Mouse (Mus musculus): ENCODE results near the gene Zbtb12.
"Not testable (repeated sequence)": the region's sequence is repeated elsewhere in the genome, so short reads cannot be mapped to it uniquely, and the experiment has no call there.

Gene Zbtb12

GRCm38 (mm10) chr17:34874321-34874720 is 5.0 kb upstream of the Zbtb12 start:
- no peak for DNase-seq

GRCm38 (mm10) chr17:34881166-34881565 is 1.9 kb downstream of the Zbtb12 start:
- no peak for DNase-seq

- no peak for DNase-seq
Observed at GRCm38 (mm10) chr17:34881683-34882310, 2.5 kb downstream of the Zbtb12 start, which contains the start of gene Gm20547. Gene Gm20547, minus strand, starts transcription at chr17:34882042.

- no peak for DNase-seq
Observed at GRCm38 (mm10) chr17:34883332-34883731, 4.0 kb downstream of the Zbtb12 start.

GRCm38 (mm10) chr17:34884704-34885103 is 5.4 kb downstream of the Zbtb12 start:
- no peak for DNase-seq

- DNase-seq = no peak
Observed at GRCm38 (mm10) chr17:34885615-34886014, 6.3 kb downstream of the Zbtb12 start.

- DNase-seq = no peak
Observed at GRCm38 (mm10) chr17:34887942-34888341, 8.7 kb downstream of the Zbtb12 start.

- DNase-seq = no peak
Observed at GRCm38 (mm10) chr17:34890074-34890743, 10.9 kb downstream of the Zbtb12 start.

GRCm38 (mm10) chr17:34891377-34891776 is 12.1 kb downstream of the Zbtb12 start:
- DNase-seq = no peak

- no peak for DNase-seq
Observed at GRCm38 (mm10) chr17:34893072-34893824, 14.0 kb downstream of the Zbtb12 start.

GRCm38 (mm10) chr17:34894074-34894597 is 14.9 kb downstream of the Zbtb12 start:
- peak; percentile 95 to 97 for DNase-seq

- peak; percentile 53 to 64 for DNase-seq
Observed at GRCm38 (mm10) chr17:34894801-34895530, 15.7 kb downstream of the Zbtb12 start.

- peak in 1 of 2 experiments; percentile 29 for DNase-seq
Observed at GRCm38 (mm10) chr17:34895724-34896123, 16.4 kb downstream of the Zbtb12 start.

- DNase-seq = peak in 1 of 2 experiments; percentile 35
Observed at GRCm38 (mm10) chr17:34896366-34896765, 17.1 kb downstream of the Zbtb12 start.

- peak; percentile 44 to 64 for DNase-seq
Observed at GRCm38 (mm10) chr17:34897373-34898159, 18.3 kb downstream of the Zbtb12 start.

GRCm38 (mm10) chr17:34898160-34898586 is 18.9 kb downstream of the Zbtb12 start, which contains the start of the genes C2 and Ehmt2:
Gene C2, minus strand, starts transcription at chr17:34898265.
Gene Ehmt2, plus strand, starts transcription at chr17:34898469.
- DNase-seq = peak; percentile 87 to 90

- no peak for DNase-seq
Observed at GRCm38 (mm10) chr17:34898706-34899052, 19.4 kb downstream of the Zbtb12 start.

GRCm38 (mm10) chr17:34899053-34899889 is 20.0 kb downstream of the Zbtb12 start:
- peak; percentile 58 to 61 for DNase-seq

- peak in 1 of 2 experiments; percentile 48 for DNase-seq
Observed at GRCm38 (mm10) chr17:34899890-34900243, 20.6 kb downstream of the Zbtb12 start.

- DNase-seq = not testable (repeated sequence)
Observed at GRCm38 (mm10) chr17:34900826-34901225, 21.5 kb downstream of the Zbtb12 start.

- not testable (repeated sequence) for DNase-seq
Observed at GRCm38 (mm10) chr17:34901948-34902347, 22.7 kb downstream of the Zbtb12 start.
